Mouse (Mus musculus) heart, embryonic 14.5 days (tissue): ENCODE results near the gene Dohh. TPM values are rescaled to one million over a fixed set of nuclear protein-coding genes. Genes with fewer than 3 reads are reported as not detected.

Experiments used
- ATAC-seq: fragments of 200-750 bp; cut with Nextera tagmentation; 2 replicates; pipeline ENCODE4 v1.8.0; 2017; ENCODE audit warnings: low read depth, moderate TSS enrichment; ENCODE audit not compliant: insufficient number of reproducible peaks, insufficient read depth, low FRiP score
- H3K27ac ChIP-seq, 2 experiments: fragments of 200-500 bp in 1 of 2; fragments of 300-500 bp in 1 of 2; sonication (generic) in 1 of 2; replicated peaks in 1 of 2; 2 replicates each; pipeline ENCODE4 v1.5.1; 2012 to 2014; ENCODE audit warnings: low read depth in 2 of 2, low read length in 2 of 2, control low read depth in 1 of 2, mild to moderate bottlenecking in 1 of 2, mixed read lengths in 1 of 2; ENCODE audit not compliant: control insufficient read depth in 1 of 2, insufficient read depth in 1 of 2
- H3K27me3 ChIP-seq: fragments of 300-500 bp; sonication (generic); 2 replicates; pipeline ENCODE4 v1.6.1; 2014; ENCODE audit warnings: mild to moderate bottlenecking, low read length, control low read depth; ENCODE audit not compliant: control insufficient read depth, insufficient read depth
- H3K36me3 ChIP-seq: fragments of 300-500 bp; sonication (generic); 2 replicates; pipeline ENCODE4 v1.6.1; 2014; ENCODE audit warnings: mild to moderate bottlenecking, control low read depth, low read length, mixed read lengths; ENCODE audit not compliant: control insufficient read depth, insufficient read depth
- H3K4me1 ChIP-seq, 2 experiments: fragments of 200-500 bp in 1 of 2; fragments of 300-500 bp in 1 of 2; sonication (generic) in 1 of 2; 2 replicates each; pipeline ENCODE4 v1.6.1; 2012 to 2014; ENCODE audit warnings: low read length in 2 of 2, control low read depth in 1 of 2, mixed read lengths in 1 of 2; ENCODE audit not compliant: control insufficient read depth in 2 of 2, insufficient read depth in 2 of 2
- H3K4me2 ChIP-seq: fragments of 300-500 bp; sonication (generic); 2 replicates; pipeline ENCODE4 v1.6.1; 2014; ENCODE audit warnings: mild to moderate bottlenecking, low read length
- H3K4me3 ChIP-seq, 2 experiments: fragments of 200-500 bp in 1 of 2; fragments of 300-500 bp in 1 of 2; sonication (generic) in 1 of 2; 2 replicates each; pipeline ENCODE4 v1.5.1; 2012 to 2014; ENCODE audit warnings: low read length in 2 of 2, mild to moderate bottlenecking in 2 of 2, control low read depth in 1 of 2, low read depth in 1 of 2, moderate library complexity in 1 of 2; ENCODE audit not compliant: control insufficient read depth in 1 of 2, insufficient read depth in 1 of 2
- H3K9ac ChIP-seq: fragments of 300-500 bp; sonication (generic); 2 replicates; pipeline ENCODE4 v1.6.1; 2014; ENCODE audit warnings: mild to moderate bottlenecking, low read length
- H3K9me3 ChIP-seq: fragments of 300-500 bp; sonication (generic); 2 replicates; pipeline ENCODE4 v1.6.1; 2016; ENCODE audit warnings: low read length, control low read depth; ENCODE audit not compliant: control insufficient read depth
- WGBS: fragments of 180-500 bp; shearing (Covaris S2); extraction: QIAGEN DNeasy Blood & Tissue Kit; methylation state at CpG from one replicate; pipeline ENCODE4 v1.1.7; 2014; 5-methylcytosine and 5-hydroxymethylcytosine counted together
- polyA plus RNA-seq: library from polyadenylated mRNA; unstranded; fragments of >200 nt; fragmentation: Nextera tagmentation; extraction: Ambion mirVana; gene quantifications from 2 replicates; pipeline ENCODE4 v1.2.1, GENCODE M21; 2014

Dohh gene
- polyA plus RNA-seq, 1 experiment from 2014 or later = 53.5 TPM

- Histone ChIP-seq H3K4me1 (peaks cover 37 to 53% of the 10 kb centered on the region in 2 experiments), H3K27ac (no peak overlapping the region), H3K4me2 (no peak overlapping the region), H3K36me3 (peaks cover 34% of the 10 kb centered on the region), H3K27me3 (no peaks in the 10 kb centered on the region), H3K9ac (peak overlapping the region; percentile 28; the same call in 1 of the 2 replicates), H3K9me3 (no peaks in the 10 kb centered on the region), H3K4me3 (no peak overlapping the region)
- ATAC-seq = no peak
- 37% methylated on average over 11 of the region's 11 CpGs for WGBS
Measured at GRCm38 (mm10) chr10:81418216-81419070, 34.2 kb downstream of the Dohh start.

DNA sequence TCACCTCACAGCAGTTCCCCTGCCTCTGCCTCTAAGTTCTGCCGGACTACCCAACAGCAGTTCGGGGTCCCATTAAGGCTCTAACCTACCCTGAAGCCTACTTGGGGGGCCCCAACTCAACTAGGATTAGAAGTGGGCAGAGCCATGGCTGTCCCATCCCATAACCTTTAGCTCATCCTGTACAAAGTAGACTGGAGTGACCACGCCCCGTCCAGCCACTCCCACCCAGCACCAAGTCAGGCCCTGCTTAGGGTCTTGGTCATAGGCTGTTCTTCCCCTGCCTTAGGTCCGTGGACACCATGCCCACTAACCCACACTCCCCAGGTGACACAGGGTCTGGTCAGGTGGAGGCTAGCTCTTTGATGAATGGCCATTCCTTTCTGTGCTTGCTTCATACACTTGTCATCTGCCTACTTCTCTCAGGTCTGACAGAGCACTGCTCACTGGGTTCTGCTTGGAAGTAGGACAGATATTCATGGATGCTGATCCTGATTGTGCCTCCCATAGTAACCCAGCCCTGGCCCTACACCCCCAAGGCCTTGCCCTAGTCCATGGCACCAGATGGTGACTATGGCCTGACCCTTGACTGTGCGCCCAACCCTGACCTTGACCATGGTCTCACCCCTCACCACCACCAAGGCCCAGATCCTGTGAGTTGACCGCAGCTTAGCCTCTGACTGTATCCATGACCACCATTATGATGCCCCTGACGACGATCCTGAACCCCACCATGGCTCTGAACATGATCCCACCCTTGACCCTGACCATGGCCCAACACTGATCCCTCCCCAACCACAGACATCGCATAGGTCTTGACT, 35.1 kb downstream of the Dohh start:
- no peak for ATAC-seq
- Histone ChIP-seq H3K4me1 (peaks cover 30 to 53% of the 10 kb centered on the region in 2 experiments), H3K9ac (peak overlapping the region; percentile 28; the same call in 1 of the 2 replicates), H3K27ac (no peak overlapping the region), H3K27me3 (no peaks in the 10 kb centered on the region), H3K9me3 (no peaks in the 10 kb centered on the region), H3K4me2 (no peak overlapping the region), H3K4me3 (no peak overlapping the region), H3K36me3 (peaks cover 34% of the 10 kb centered on the region)
- 92% methylated on average over 10 of the region's 10 CpGs for WGBS

GRCm38 (mm10) chr10:81420191-81420767, 36.1 kb downstream of the Dohh start:
- H3K4me1 ChIP-seq = peaks cover 30 to 53% of the 10 kb centered on the region in 2 experiments
- no peak overlapping the region for H3K4me3 ChIP-seq
- WGBS = 86% methylated on average over 40 of the region's 40 CpGs
- H3K9me3 ChIP-seq = no peaks in the 10 kb centered on the region
- no peak overlapping the region for H3K27ac ChIP-seq
- peaks cover 27% of the 10 kb centered on the region for H3K36me3 ChIP-seq
- ATAC-seq = no peak
- H3K4me2 ChIP-seq = no peak overlapping the region
- no peaks in the 10 kb centered on the region for H3K27me3 ChIP-seq
- H3K9ac ChIP-seq = no peak overlapping the region

- ATAC-seq = no peak
- no peak overlapping the region for H3K4me2 ChIP-seq
- H3K27ac ChIP-seq = no peak overlapping the region
- WGBS = 79% methylated on average over 4 of the region's 4 CpGs
- no peaks in the 10 kb centered on the region for H3K9me3 ChIP-seq
- H3K27me3 ChIP-seq = no peaks in the 10 kb centered on the region
- no peak overlapping the region for H3K9ac ChIP-seq
- peaks cover 36 to 56% of the 10 kb centered on the region in 2 experiments for H3K4me1 ChIP-seq
- H3K36me3 ChIP-seq = peaks cover 26% of the 10 kb centered on the region
- H3K4me3 ChIP-seq = no peak overlapping the region
Measured at GRCm38 (mm10) chr10:81421041-81421796, 37.0 kb downstream of the Dohh start.

DNA sequence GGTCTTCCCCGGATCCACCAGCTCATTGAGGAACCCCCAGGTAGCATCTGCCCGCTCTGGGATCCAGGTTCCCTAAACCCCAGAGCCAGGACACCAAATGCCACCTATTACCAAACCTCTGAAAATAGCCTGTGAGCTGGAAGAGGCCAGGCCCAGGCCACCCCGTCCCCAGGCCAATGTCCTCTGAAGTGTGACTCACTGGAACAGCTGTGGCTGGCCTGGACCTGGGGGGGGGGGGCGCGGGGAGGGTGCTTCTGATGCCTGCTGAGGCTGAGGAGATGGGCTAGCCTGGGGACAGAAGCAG, 37.5 kb downstream of the Dohh start:
- H3K9ac ChIP-seq = no peak overlapping the region
- H3K9me3 ChIP-seq = no peaks in the 10 kb centered on the region
- H3K4me2 ChIP-seq = no peak overlapping the region
- WGBS = 62% methylated on average over 5 of the region's 5 CpGs
- H3K27me3 ChIP-seq = no peaks in the 10 kb centered on the region
- ATAC-seq = no peak
- H3K36me3 ChIP-seq = peaks cover 26% of the 10 kb centered on the region
- H3K27ac ChIP-seq = no peak overlapping the region
- H3K4me3 ChIP-seq = no peak overlapping the region
- peaks cover 32 to 51% of the 10 kb centered on the region in 2 experiments for H3K4me1 ChIP-seq

DNA sequence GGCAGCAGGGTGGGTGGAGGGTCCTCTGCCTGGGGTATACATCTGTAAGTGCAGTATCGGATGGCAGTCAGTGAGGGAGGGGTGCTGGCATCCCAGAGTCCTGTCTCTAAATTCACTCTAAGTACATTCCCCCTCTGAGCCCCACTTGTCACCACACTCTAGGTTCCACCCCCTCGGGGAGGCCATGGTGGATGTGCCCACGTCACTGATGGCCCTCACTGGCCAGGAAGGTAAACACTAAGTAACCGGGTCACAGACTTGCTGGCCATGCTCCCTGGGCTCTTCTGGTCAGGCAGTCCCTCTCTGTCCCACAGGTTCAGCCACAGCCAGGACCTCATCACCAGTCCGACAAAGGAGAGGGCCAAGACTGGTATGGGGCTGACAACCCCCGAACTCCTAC, 38.0 kb downstream of the Dohh start:
- no peaks in the 10 kb centered on the region for H3K27me3 ChIP-seq

GRCm38 (mm10) chr10:81422661-81423217, 38.5 kb downstream of the Dohh start:
- no peak overlapping the region for H3K9ac ChIP-seq
- no peak overlapping the region for H3K4me3 ChIP-seq
- peaks cover 23% of the 10 kb centered on the region for H3K36me3 ChIP-seq
- H3K4me2 ChIP-seq = no peak overlapping the region
- H3K4me1 ChIP-seq = peaks cover 28 to 46% of the 10 kb centered on the region in 2 experiments
- WGBS = 82% methylated on average over 3 of the region's 3 CpGs
- H3K27ac ChIP-seq = no peak overlapping the region
- H3K27me3 ChIP-seq = no peaks in the 10 kb centered on the region
- H3K9me3 ChIP-seq = no peaks in the 10 kb centered on the region
- ATAC-seq = no peak

More for the DNA sequence above, 38.0 kb downstream of the Dohh start:
- Histone ChIP-seq H3K9ac (no peak overlapping the region), H3K9me3 (no peaks in the 10 kb centered on the region), H3K27ac (no peak overlapping the region), H3K36me3 (peaks cover 26% of the 10 kb centered on the region), H3K4me2 (no peak overlapping the region), H3K4me1 (peaks cover 30 to 48% of the 10 kb centered on the region in 2 experiments), H3K4me3 (no peak overlapping the region)
- no peak for ATAC-seq
- WGBS = 75% methylated on average over 6 of the region's 6 CpGs
